Mouse (Mus musculus) spleen, adult 2 months (tissue): ENCODE measurements around the gene Kmt5b. TPM values are rescaled to one million over a fixed set of nuclear protein-coding genes. Genes with fewer than 3 reads are reported as not detected.

Experiments used
- DNase-seq, 2 experiments: peaks; one replicate each; pipeline versions ENCODE4 v3.0.0 to v3.0.0-alpha.2; 2012 to 2021; ENCODE audit warnings: low spot score in 2 of 2, low read depth in 1 of 2
- H3K27ac ChIP-seq: fragments of 200-500 bp; 2 replicates; pipeline ENCODE4 v1.5.1; 2012; ENCODE audit warnings: low read length, inconsistent platforms; ENCODE audit not compliant: insufficient read depth
- H3K27me3 ChIP-seq: fragments of 200-500 bp; 2 replicates; pipeline ENCODE4 v1.6.1; 2012; ENCODE audit warnings: mild to moderate bottlenecking, moderate library complexity, low read length, inconsistent platforms; ENCODE audit not compliant: control insufficient read depth, insufficient read depth
- H3K36me3 ChIP-seq: fragments of 200-500 bp; 2 replicates; pipeline ENCODE4 v1.6.1; 2012; ENCODE audit warnings: mild to moderate bottlenecking, low read length, inconsistent platforms; ENCODE audit not compliant: control insufficient read depth, insufficient read depth
- H3K4me1 ChIP-seq: fragments of 200-500 bp; 2 replicates; pipeline ENCODE4 v1.6.1; 2011; ENCODE audit warnings: inconsistent platforms; ENCODE audit not compliant: control insufficient read depth, insufficient read depth, insufficient read length
- H3K4me3 ChIP-seq: fragments of 200-500 bp; 2 replicates; pipeline ENCODE4 v1.5.1; 2011; ENCODE audit warnings: mild to moderate bottlenecking, inconsistent platforms; ENCODE audit not compliant: insufficient read depth, insufficient read length; ENCODE audit errors: extremely low read depth
- CTCF ChIP-seq: fragments of 200-500 bp; IDR thresholded peaks from 2 replicates; pipeline ENCODE4 v1.5.1; 2011; ENCODE audit warnings: mild to moderate bottlenecking, inconsistent platforms; ENCODE audit not compliant: insufficient read depth, insufficient read length, insufficient replicate concordance; ENCODE audit errors: extremely low read depth
- POLR2A ChIP-seq: fragments of 200-500 bp; IDR thresholded peaks from 2 replicates; pipeline ENCODE4 v1.6.1; 2011; ENCODE audit warnings: low read depth, low read length, inconsistent platforms
- WGBS: fragments of 180-500 bp; shearing (Covaris S2); methylation state at CpG from one replicate; pipeline ENCODE4 v1.1.7; 2018; 5-methylcytosine and 5-hydroxymethylcytosine counted together
- polyA plus RNA-seq: library from polyadenylated mRNA; depleted of rRNA; stranded (reverse); fragments of >200 nt; gene quantifications from 2 replicates; pipeline ENCODE4 v1.2.3, GENCODE M21; 2012

Gene Kmt5b
- polyA plus RNA-seq, 1 experiment, result 13.9 TPM

DNA sequence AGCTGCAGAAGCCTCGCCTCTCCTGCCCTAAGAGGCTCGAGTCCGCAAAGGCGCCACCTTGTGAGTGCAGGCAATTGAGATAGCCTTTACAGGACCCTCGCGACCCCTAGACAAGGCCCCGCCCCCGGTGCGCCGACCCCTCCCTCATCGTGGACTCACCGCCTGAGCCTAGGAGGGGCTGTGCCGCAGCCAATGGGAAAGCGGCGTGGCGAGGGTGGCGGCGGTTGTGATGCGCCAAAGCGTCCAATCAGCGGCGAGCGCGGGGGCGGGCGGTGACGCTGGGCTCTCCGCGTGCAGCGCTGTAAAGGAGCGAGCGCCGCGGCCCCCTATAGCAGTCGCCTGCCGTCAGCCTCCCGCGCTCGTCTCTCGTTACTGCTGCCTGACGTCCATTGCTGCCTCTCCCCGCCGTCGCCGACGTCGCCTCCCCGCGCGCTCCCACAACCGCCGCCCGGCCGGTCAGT lies 84.3 kb downstream of the Kmt5b start, which contains the start of gene Chka:
Gene Chka, plus strand, starts transcription at position 272 of the 461 bp plus-strand sequence.
- DNase-seq, result peak; percentile 88 to 98
- Histone ChIP-seq H3K27ac (peak within 1 kb of the TSS; percentile 85), H3K27me3 (no peaks in the 10 kb centered on the region), H3K4me1 (peaks cover 15% of the 10 kb centered on the region), H3K4me3 (peak within 1 kb of the TSS; percentile 76), H3K36me3 (no peaks in the 10 kb centered on the region)
- TF ChIP-seq POLR2A (peak; percentile 98), CTCF (no peak)
- under 1% methylated on average over 54 of the region's 54 CpGs for WGBS

DNA sequence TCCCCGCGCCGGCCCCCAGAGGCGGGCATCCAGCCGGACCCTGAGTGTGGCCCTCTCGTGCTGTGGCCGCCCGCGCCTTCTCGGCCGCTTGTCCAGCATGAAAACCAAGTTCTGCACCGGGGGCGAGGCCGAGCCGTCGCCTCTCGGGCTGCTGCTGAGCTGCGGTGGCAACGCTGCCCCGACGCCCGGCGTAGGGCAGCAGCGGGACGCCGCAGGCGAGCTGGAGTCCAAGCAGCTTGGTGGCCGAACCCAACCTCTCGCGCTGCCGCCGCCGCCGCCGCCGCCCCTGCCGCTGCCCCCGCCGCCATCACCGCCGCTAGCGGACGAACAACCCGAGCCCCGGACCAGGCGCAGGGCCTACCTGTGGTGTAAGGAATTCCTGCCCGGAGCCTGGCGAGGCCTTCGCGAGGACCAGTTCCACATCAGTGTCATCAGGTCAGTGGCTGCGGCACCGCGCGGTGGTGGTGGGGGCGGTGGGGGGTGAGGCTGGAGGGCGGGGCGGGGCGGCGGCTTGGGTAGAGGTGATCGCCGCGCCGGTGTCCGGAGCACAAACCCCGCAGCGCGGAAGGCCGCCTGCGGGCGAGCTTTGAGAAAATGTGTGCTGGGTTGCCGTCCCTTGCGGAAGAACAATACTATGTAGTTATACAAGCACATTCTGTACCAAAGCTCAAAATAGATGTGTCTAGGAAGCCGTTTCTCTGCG lies 84.9 kb downstream of the Kmt5b start:
- Histone ChIP-seq H3K27me3 (no peaks in the 10 kb centered on the region), H3K36me3 (no peaks in the 10 kb centered on the region), H3K4me1 (peaks cover 9% of the 10 kb centered on the region; the same call in 1 of the 2 replicates), H3K27ac (peak overlapping the region; percentile 85), H3K4me3 (peak overlapping the region; percentile 76)
- DNase-seq, result peak in 1 of 2 experiments; percentile 36
- TF ChIP-seq POLR2A (no peak), CTCF (no peak)
- under 1% methylated on average over 73 of the region's 74 CpGs for WGBS

DNA sequence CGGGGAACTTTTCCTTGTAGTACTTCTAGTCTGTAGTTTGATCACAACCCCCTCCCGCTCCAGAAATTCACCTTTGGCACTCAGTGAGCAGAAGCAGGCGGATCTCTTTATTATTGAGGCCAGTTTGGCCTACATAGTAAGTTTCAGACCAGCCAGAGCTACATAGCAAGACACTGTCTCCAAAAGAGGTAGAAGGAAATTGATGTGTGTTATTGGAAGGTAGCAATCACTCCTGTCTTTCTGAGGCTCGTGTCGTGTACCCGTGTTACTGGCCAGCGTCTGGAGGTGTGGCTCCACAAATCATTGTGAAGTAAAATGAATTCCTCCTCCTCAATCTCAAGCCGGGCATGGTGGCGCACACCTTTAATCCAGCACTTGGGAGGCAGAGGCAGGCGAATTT lies 85.9 kb downstream of the Kmt5b start:
- Histone ChIP-seq H3K27me3 (no peaks in the 10 kb centered on the region), H3K36me3 (no peaks in the 10 kb centered on the region), H3K27ac (no peak overlapping the region), H3K4me1 (peaks cover 7% of the 10 kb centered on the region; the same call in 1 of the 2 replicates), H3K4me3 (no peak overlapping the region)
- no peak for DNase-seq
- 90% methylated on average over 10 of the region's 10 CpGs for WGBS
- TF ChIP-seq CTCF, result no peak
- TF ChIP-seq POLR2A, result no peak

DNA sequence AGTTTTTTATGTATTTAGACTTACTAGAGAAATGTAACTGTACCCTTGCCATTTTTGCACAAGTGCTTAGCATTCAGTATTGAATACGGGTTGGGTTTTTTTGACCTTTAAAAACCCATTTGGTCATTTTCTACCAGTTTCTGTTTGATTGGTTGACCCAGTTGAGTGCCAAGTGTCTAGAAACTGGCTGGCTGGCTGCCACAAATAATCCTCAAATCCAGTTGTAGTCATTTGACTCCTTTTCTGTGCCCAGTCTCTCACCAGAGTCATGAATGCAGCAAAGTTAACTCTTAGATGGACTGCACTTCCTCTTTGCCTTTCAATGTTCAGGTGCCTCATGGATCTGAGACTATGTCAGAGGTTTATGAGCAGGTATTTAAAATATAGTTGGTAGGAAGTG lies 86.7 kb downstream of the Kmt5b start:
- Histone ChIP-seq H3K4me1 (peaks cover 7% of the 10 kb centered on the region; the same call in 1 of the 2 replicates), H3K36me3 (no peaks in the 10 kb centered on the region), H3K27me3 (no peaks in the 10 kb centered on the region), H3K4me3 (no peak overlapping the region), H3K27ac (no peak overlapping the region)
- 94% methylated on average over 1 of the region's 1 CpGs for WGBS
- TF ChIP-seq CTCF (no peak), POLR2A (no peak)
- no peak for DNase-seq

DNA sequence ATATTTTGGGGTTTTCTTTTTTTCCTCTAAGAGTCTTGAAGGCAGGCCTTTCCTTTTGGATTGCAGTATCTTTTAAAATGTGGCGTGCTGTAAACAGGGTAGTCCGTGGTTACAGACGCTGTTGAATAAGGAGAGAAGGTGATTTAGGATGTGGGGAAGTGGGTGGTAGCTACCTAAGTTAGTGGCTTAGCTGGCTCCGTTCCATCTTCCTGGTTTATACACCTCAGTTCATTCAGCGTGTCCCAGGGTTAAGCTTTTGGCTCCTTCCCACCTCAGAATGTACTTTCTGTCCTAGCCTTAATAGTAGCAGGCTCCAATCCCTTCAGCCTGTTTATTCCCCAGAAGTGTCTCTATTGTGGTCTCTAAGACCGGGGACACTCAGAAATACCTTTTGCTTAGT lies 87.9 kb downstream of the Kmt5b start:
- no peak for TF ChIP-seq POLR2A
- TF ChIP-seq CTCF, result no peak
- no peak for DNase-seq
- H3K4me1 ChIP-seq, result peaks cover 7% of the 10 kb centered on the region; the same call in 1 of the 2 replicates
- WGBS, result 34% methylated on average over 6 of the region's 6 CpGs
- H3K27ac ChIP-seq, result no peak overlapping the region
- no peaks in the 10 kb centered on the region for H3K36me3 ChIP-seq
- H3K27me3 ChIP-seq, result no peaks in the 10 kb centered on the region
- H3K4me3 ChIP-seq, result no peak overlapping the region

DNA sequence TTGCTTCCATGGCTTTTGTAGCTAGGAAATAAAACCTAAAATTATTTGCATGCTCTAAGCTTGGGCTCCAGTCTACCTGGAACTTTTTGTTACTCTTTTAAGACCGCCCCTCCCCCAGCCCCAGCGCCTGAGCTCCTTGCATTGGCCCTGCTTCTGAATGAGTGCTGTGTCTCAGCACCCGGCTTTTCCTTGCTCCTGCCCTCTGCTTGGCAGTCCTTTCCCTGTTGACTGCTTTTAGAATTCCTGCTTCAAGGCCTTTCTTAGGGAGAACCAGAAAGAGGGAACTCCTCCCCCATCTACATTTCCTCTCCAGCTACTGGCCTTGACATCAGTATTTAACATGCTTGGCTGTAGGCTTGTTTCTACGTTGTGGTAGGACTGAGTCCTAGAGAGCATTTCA lies 88.4 kb downstream of the Kmt5b start:
- TF ChIP-seq CTCF, result no peak
- no peak for TF ChIP-seq POLR2A
- Histone ChIP-seq H3K27ac (no peak overlapping the region), H3K4me3 (no peak overlapping the region), H3K27me3 (no peaks in the 10 kb centered on the region), H3K4me1 (peaks cover 7% of the 10 kb centered on the region; the same call in 1 of the 2 replicates), H3K36me3 (no peaks in the 10 kb centered on the region)
- WGBS, result 60% methylated on average over 4 of the region's 4 CpGs
- DNase-seq, result no peak

DNA sequence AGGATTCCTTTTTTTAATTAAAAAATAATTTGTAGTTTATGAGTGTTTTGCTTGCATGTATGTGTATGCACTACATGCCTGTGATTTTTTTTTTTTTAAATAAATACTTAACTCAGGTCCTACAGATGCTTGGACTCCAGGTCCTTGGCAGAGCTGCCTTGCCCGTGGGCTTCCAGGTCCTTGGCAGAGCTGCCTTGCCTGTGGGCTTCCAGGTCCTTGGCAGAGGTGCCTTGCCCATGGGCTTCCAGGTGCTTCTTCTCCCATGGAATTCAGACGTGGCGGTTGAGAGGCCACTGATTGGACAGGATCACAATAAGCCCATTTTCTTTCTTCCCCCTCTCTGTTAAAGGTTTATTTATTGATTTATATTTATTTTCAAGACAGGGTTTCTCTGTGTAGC lies 90.0 kb downstream of the Kmt5b start:
- WGBS, result 91% methylated on average over 3 of the region's 3 CpGs
- no peak for DNase-seq
- H3K27ac ChIP-seq, result no peak overlapping the region
- H3K36me3 ChIP-seq, result no peaks in the 10 kb centered on the region
- H3K27me3 ChIP-seq, result no peaks in the 10 kb centered on the region
- no peak for TF ChIP-seq POLR2A
- TF ChIP-seq CTCF, result no peak
- H3K4me3 ChIP-seq, result no peak overlapping the region
- peaks cover 5% of the 10 kb centered on the region; the same call in 1 of the 2 replicates for H3K4me1 ChIP-seq
